Mouse (Mus musculus) spleen, adult 2 months (tissue): ENCODE data around the gene Wfdc1. TPM values are rescaled to one million over a fixed set of nuclear protein-coding genes. Genes with fewer than 3 reads are reported as not detected.

ENCODE experiments used
- DNase-seq, 2 experiments: peaks; one replicate each; pipeline versions ENCODE4 v3.0.0 to v3.0.0-alpha.2; 2012 to 2021; ENCODE audit warnings: low spot score in 2 of 2, low read depth in 1 of 2
- H3K27ac ChIP-seq: fragments of 200-500 bp; 2 replicates; pipeline ENCODE4 v1.5.1; 2012; ENCODE audit warnings: low read length, inconsistent platforms; ENCODE audit not compliant: insufficient read depth
- H3K27me3 ChIP-seq: fragments of 200-500 bp; 2 replicates; pipeline ENCODE4 v1.6.1; 2012; ENCODE audit warnings: mild to moderate bottlenecking, moderate library complexity, low read length, inconsistent platforms; ENCODE audit not compliant: control insufficient read depth, insufficient read depth
- H3K36me3 ChIP-seq: fragments of 200-500 bp; 2 replicates; pipeline ENCODE4 v1.6.1; 2012; ENCODE audit warnings: mild to moderate bottlenecking, low read length, inconsistent platforms; ENCODE audit not compliant: control insufficient read depth, insufficient read depth
- H3K4me1 ChIP-seq: fragments of 200-500 bp; 2 replicates; pipeline ENCODE4 v1.6.1; 2011; ENCODE audit warnings: inconsistent platforms; ENCODE audit not compliant: control insufficient read depth, insufficient read depth, insufficient read length
- H3K4me3 ChIP-seq: fragments of 200-500 bp; 2 replicates; pipeline ENCODE4 v1.5.1; 2011; ENCODE audit warnings: mild to moderate bottlenecking, inconsistent platforms; ENCODE audit not compliant: insufficient read depth, insufficient read length; ENCODE audit errors: extremely low read depth
- CTCF ChIP-seq: fragments of 200-500 bp; IDR thresholded peaks from 2 replicates; pipeline ENCODE4 v1.5.1; 2011; ENCODE audit warnings: mild to moderate bottlenecking, inconsistent platforms; ENCODE audit not compliant: insufficient read depth, insufficient read length, insufficient replicate concordance; ENCODE audit errors: extremely low read depth
- POLR2A ChIP-seq: fragments of 200-500 bp; IDR thresholded peaks from 2 replicates; pipeline ENCODE4 v1.6.1; 2011; ENCODE audit warnings: low read depth, low read length, inconsistent platforms
- WGBS: fragments of 180-500 bp; shearing (Covaris S2); methylation state at CpG from one replicate; pipeline ENCODE4 v1.1.7; 2018; 5-methylcytosine and 5-hydroxymethylcytosine counted together
- polyA plus RNA-seq: library from polyadenylated mRNA; depleted of rRNA; stranded (reverse); fragments of >200 nt; gene quantifications from 2 replicates; pipeline ENCODE4 v1.2.3, GENCODE M21; 2012; rRNA removed

The Wfdc1 gene
- polyA plus RNA-seq, 1 experiment, result 5.8 TPM

GRCm38 (mm10) chr8:119724596-119724995 lies 58.4 kb downstream of the Wfdc1 start:
- H3K4me1 ChIP-seq, result no peaks in the 10 kb centered on the region
- WGBS, result 89% methylated on average over 6 of the region's 6 CpGs
- no peaks in the 10 kb centered on the region for H3K27me3 ChIP-seq
- TF ChIP-seq CTCF (no peak), POLR2A (no peak)
- no peak overlapping the region for H3K4me3 ChIP-seq
- DNase-seq, result no peak
- no peaks in the 10 kb centered on the region for H3K36me3 ChIP-seq
- H3K27ac ChIP-seq, result no peak overlapping the region

GRCm38 (mm10) chr8:119727093-119727492 lies 60.9 kb downstream of the Wfdc1 start:
- WGBS, result 84% methylated on average over 8 of the region's 8 CpGs
- Histone ChIP-seq H3K4me3 (no peak overlapping the region), H3K4me1 (no peaks in the 10 kb centered on the region), H3K27me3 (no peaks in the 10 kb centered on the region), H3K27ac (no peak overlapping the region), H3K36me3 (no peaks in the 10 kb centered on the region)
- DNase-seq, result no peak
- no peak for TF ChIP-seq CTCF
- no peak for TF ChIP-seq POLR2A

- Histone ChIP-seq H3K4me3 (no peak overlapping the region), H3K4me1 (no peaks in the 10 kb centered on the region), H3K36me3 (no peaks in the 10 kb centered on the region), H3K27me3 (no peaks in the 10 kb centered on the region), H3K27ac (no peak overlapping the region)
- no peak for TF ChIP-seq CTCF
- TF ChIP-seq POLR2A, result no peak
- no peak for DNase-seq
- WGBS, result 83% methylated on average over 8 of the region's 8 CpGs
These were observed 62.3 kb downstream of the Wfdc1 start for GRCm38 (mm10) chr8:119728351-119728895.

- 85% methylated on average over 13 of the region's 13 CpGs for WGBS
- Histone ChIP-seq H3K4me3 (no peak overlapping the region), H3K36me3 (no peaks in the 10 kb centered on the region), H3K27ac (no peak overlapping the region), H3K27me3 (no peaks in the 10 kb centered on the region), H3K4me1 (no peaks in the 10 kb centered on the region)
- no peak for DNase-seq
- no peak for TF ChIP-seq POLR2A
- no peak for TF ChIP-seq CTCF
These were observed 65.9 kb downstream of the Wfdc1 start for GRCm38 (mm10) chr8:119732072-119732471.

- Histone ChIP-seq H3K36me3 (no peaks in the 10 kb centered on the region), H3K4me3 (no peak overlapping the region), H3K27ac (no peak overlapping the region), H3K4me1 (no peaks in the 10 kb centered on the region), H3K27me3 (no peaks in the 10 kb centered on the region)
- TF ChIP-seq CTCF (no peak), POLR2A (no peak)
- WGBS, result 89% methylated on average over 10 of the region's 10 CpGs
- no peak for DNase-seq
These were observed 70.3 kb downstream of the Wfdc1 start for GRCm38 (mm10) chr8:119736348-119736917.

GRCm38 (mm10) chr8:119737093-119737900 lies 71.1 kb downstream of the Wfdc1 start:
- no peak for DNase-seq
- TF ChIP-seq POLR2A (no peak), CTCF (no peak)
- no peaks in the 10 kb centered on the region for H3K4me1 ChIP-seq
- no peak overlapping the region for H3K4me3 ChIP-seq
- H3K36me3 ChIP-seq, result no peaks in the 10 kb centered on the region
- no peak overlapping the region for H3K27ac ChIP-seq
- WGBS, result 68% methylated on average over 11 of the region's 11 CpGs
- H3K27me3 ChIP-seq, result no peaks in the 10 kb centered on the region

Other genes starting within 250 kb of the Wfdc1 start
- 15.6 and 20.7 TPM in 2 replicates for gene Osgin1, start 232.2 kb upstream of the Wfdc1 start, polyA plus RNA-seq
- 0.23 and 0.27 TPM in 2 replicates for gene Necab2, start 219.6 kb upstream of the Wfdc1 start, polyA plus RNA-seq
- 0.13 and 0.29 TPM in 2 replicates for gene Slc38a8, start 164.7 kb upstream of the Wfdc1 start, polyA plus RNA-seq
- 40.5 and 48.5 TPM in 2 replicates for gene Mbtps1, start 107.6 kb upstream of the Wfdc1 start, polyA plus RNA-seq
- gene Hsdl1, start 91.2 kb upstream of the Wfdc1 start, polyA plus RNA-seq, result 29.9 and 39.7 TPM in 2 replicates
- gene Dnaaf1, start 91.1 kb upstream of the Wfdc1 start, polyA plus RNA-seq, result not detected in 2 replicates
- gene Taf1c, start 61.1 kb upstream of the Wfdc1 start, polyA plus RNA-seq, result 28.7 and 37.1 TPM in 2 replicates
- gene Adad2, start 53.6 kb upstream of the Wfdc1 start, polyA plus RNA-seq, result not detected in 2 replicates
- gene Kcng4, start 30.7 kb upstream of the Wfdc1 start, polyA plus RNA-seq, result 0.13 and 0.16 TPM in 2 replicates
- gene Atp2c2, start 33.6 kb downstream of the Wfdc1 start, polyA plus RNA-seq, result 0.28 and 0.36 TPM in 2 replicates
- 4.8 and 6.2 TPM in 2 replicates for gene Tldc1, start 112.1 kb downstream of the Wfdc1 start, polyA plus RNA-seq
- gene Cotl1, start 174.2 kb downstream of the Wfdc1 start, polyA plus RNA-seq, result 606 and 770 TPM in 2 replicates
- 27.2 and 54.6 TPM in 2 replicates for gene Klhl36, start 195.9 kb downstream of the Wfdc1 start, polyA plus RNA-seq
- 77.8 and 81.9 TPM in 2 replicates for gene Usp10, start 244.0 kb downstream of the Wfdc1 start, polyA plus RNA-seq
- gene Gm20388, start 244.5 kb downstream of the Wfdc1 start, polyA plus RNA-seq, result 26.1 and 26.4 TPM in 2 replicates